Mouse (Mus musculus) midbrain, embryonic 15.5 days (tissue): ENCODE results near the gene H1fx. TPM values are rescaled to one million over a fixed set of nuclear protein-coding genes. Genes with fewer than 3 reads are reported as not detected.

Source experiments
- ATAC-seq: fragments of 200-750 bp; cut with Nextera tagmentation; replicated peaks from 2 replicates; pipeline ENCODE4 v1.8.0; 2017; ENCODE audit warnings: moderate TSS enrichment
- H3K27ac ChIP-seq: fragments of 300-500 bp; sonication (generic); 2 replicates; pipeline ENCODE4 v1.5.1; 2015; ENCODE audit warnings: mild to moderate bottlenecking, inconsistent platforms
- H3K27me3 ChIP-seq: fragments of 300-500 bp; sonication (generic); replicated peaks from 2 replicates; pipeline ENCODE4 v1.6.1; 2015; ENCODE audit warnings: inconsistent platforms
- H3K36me3 ChIP-seq: fragments of 300-500 bp; sonication (generic); replicated peaks from 2 replicates; pipeline ENCODE4 v1.6.1; 2015; ENCODE audit warnings: inconsistent platforms
- H3K4me1 ChIP-seq: fragments of 300-500 bp; sonication (generic); 2 replicates; pipeline ENCODE4 v1.6.1; 2015; ENCODE audit warnings: inconsistent platforms
- H3K4me2 ChIP-seq: fragments of 300-500 bp; sonication (generic); 2 replicates; pipeline ENCODE4 v1.6.1; 2015; ENCODE audit warnings: inconsistent platforms, mild to moderate bottlenecking, moderate library complexity
- H3K4me3 ChIP-seq: fragments of 300-500 bp; sonication (generic); 2 replicates; pipeline ENCODE4 v1.5.1; 2015; ENCODE audit warnings: mild to moderate bottlenecking, inconsistent platforms
- H3K9ac ChIP-seq: fragments of 300-500 bp; sonication (generic); 2 replicates; pipeline ENCODE4 v1.6.1; 2015; ENCODE audit warnings: mild to moderate bottlenecking, inconsistent platforms
- H3K9me3 ChIP-seq: fragments of 300-500 bp; sonication (generic); 2 replicates; pipeline ENCODE4 v1.6.1; 2016; ENCODE audit warnings: inconsistent platforms
- WGBS: fragments of 180-500 bp; shearing (Covaris S2); methylation state at CpG from one replicate; pipeline ENCODE4 v1.1.7; 2015; ENCODE audit warnings: mixed read lengths; 5-methylcytosine and 5-hydroxymethylcytosine counted together
- polyA plus RNA-seq: library from polyadenylated mRNA; unstranded; fragments of >200 nt; fragmentation: Nextera tagmentation; extraction: Ambion mirVana; gene quantifications from 2 replicates; pipeline ENCODE4 v1.2.1, GENCODE M21; 2015

The H1fx gene
- polyA plus RNA-seq, 1 experiment from 2014 or later = 38.7 TPM

GRCm38 (mm10) chr6:87998358-87998757 lies 16.9 kb upstream of the H1fx start:
- ATAC-seq = no peak
- no peak overlapping the region for H3K4me2 ChIP-seq
- peaks cover 13% of the 10 kb centered on the region for H3K4me1 ChIP-seq
- H3K9me3 ChIP-seq = no peaks in the 10 kb centered on the region
- peaks cover 35% of the 10 kb centered on the region for H3K36me3 ChIP-seq
- H3K27ac ChIP-seq = no peak overlapping the region
- no peak overlapping the region for H3K9ac ChIP-seq
- no peaks in the 10 kb centered on the region for H3K27me3 ChIP-seq
- no peak overlapping the region for H3K4me3 ChIP-seq
- whole genome bisulfite sequencing = 83% methylated on average over 4 of the region's 4 CpGs

GRCm38 (mm10) chr6:87997706-87998265 lies 16.3 kb upstream of the H1fx start:
- Histone ChIP-seq H3K4me2 (no peak overlapping the region), H3K27me3 (no peaks in the 10 kb centered on the region), H3K36me3 (peaks cover 30% of the 10 kb centered on the region; the same call in 1 of the 2 replicates), H3K27ac (no peak overlapping the region), H3K9ac (no peak overlapping the region), H3K4me3 (no peak overlapping the region), H3K4me1 (peaks cover 17% of the 10 kb centered on the region), H3K9me3 (no peaks in the 10 kb centered on the region)
- 0 out of 2 replicates have a peak, but pooled peaks have one; percentile 19 for ATAC-seq
- WGBS = 60% methylated on average over 7 of the region's 7 CpGs

GRCm38 (mm10) chr6:87996606-87997005 lies 15.2 kb upstream of the H1fx start:
- 96% methylated on average over 9 of the region's 9 CpGs for WGBS
- no peak overlapping the region for H3K9ac ChIP-seq
- H3K4me1 ChIP-seq = peaks cover 22% of the 10 kb centered on the region
- H3K27me3 ChIP-seq = no peaks in the 10 kb centered on the region
- no peak overlapping the region for H3K27ac ChIP-seq
- no peak overlapping the region for H3K4me2 ChIP-seq
- H3K9me3 ChIP-seq = no peaks in the 10 kb centered on the region
- H3K36me3 ChIP-seq = peaks cover 21% of the 10 kb centered on the region; the same call in 1 of the 2 replicates
- no peak overlapping the region for H3K4me3 ChIP-seq
- ATAC-seq = no peak

DNA sequence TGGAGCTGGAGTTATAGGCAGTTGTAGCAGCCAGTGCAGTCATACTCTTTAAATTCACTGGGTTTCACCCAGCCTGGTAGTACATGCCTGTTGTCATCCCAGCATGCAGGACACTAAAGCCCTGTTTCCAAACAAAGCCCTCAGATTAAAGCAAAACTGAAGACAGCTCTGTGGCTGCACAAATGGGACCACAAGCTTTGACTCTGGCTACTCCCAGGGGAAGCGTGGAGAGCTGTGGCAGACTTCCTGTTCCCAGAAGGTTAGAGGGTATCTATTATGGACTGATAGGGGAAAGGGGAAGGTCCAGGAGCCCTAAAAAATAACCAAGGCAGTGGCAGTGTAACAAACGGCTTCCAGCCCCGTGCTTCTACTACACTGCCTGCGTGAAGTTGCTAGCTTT lies 14.1 kb upstream of the H1fx start:
- no peak overlapping the region for H3K4me3 ChIP-seq
- no peak overlapping the region for H3K4me2 ChIP-seq
- ATAC-seq = no peak
- peaks cover 10% of the 10 kb centered on the region; the same call in 1 of the 2 replicates for H3K36me3 ChIP-seq
- H3K9me3 ChIP-seq = no peaks in the 10 kb centered on the region
- H3K27ac ChIP-seq = 0 out of 2 replicates have a peak overlapping the region, but pooled peaks have one; percentile 14
- H3K27me3 ChIP-seq = no peaks in the 10 kb centered on the region
- peaks cover 22% of the 10 kb centered on the region for H3K4me1 ChIP-seq
- no peak overlapping the region for H3K9ac ChIP-seq
- WGBS = 87% methylated on average over 4 of the region's 4 CpGs

- 3% methylated on average over 18 of the region's 18 CpGs for WGBS
- Histone ChIP-seq H3K9ac (peak overlapping the region; percentile 30; the same call in 1 of the 2 replicates), H3K9me3 (no peaks in the 10 kb centered on the region), H3K36me3 (0 out of 2 replicates have a peak, but pooled peaks cover 3% of the 10 kb centered on the region), H3K27me3 (no peaks in the 10 kb centered on the region), H3K27ac (peak overlapping the region; percentile 76), H3K4me1 (peaks cover 22% of the 10 kb centered on the region), H3K4me2 (peak overlapping the region; percentile 50), H3K4me3 (peak overlapping the region; percentile 27)
- ATAC-seq = peak; percentile 78
These were observed 12.5 kb upstream of the H1fx start for GRCm38 (mm10) chr6:87993790-87994571.

DNA sequence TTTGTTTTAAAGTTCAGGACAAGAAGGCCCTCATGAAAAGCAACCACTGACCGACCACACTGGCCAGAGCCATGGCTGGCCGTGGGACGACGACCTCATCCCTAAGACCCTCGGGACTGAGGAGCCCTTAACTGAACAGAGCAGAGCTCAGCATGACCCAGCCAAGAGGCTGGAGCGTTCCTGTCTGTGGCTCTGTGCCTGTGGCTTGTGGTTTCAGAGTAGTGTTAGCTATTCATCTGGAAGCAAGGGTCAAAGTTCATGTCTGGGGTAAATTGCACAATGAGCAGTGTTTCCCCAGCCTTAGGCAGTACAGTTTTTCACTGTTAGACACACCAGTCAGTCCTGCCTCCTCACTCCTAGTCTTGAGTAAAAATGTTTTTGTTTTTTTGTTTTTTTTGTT lies 11.3 kb upstream of the H1fx start:
- Histone ChIP-seq H3K36me3 (no peaks in the 10 kb centered on the region), H3K4me2 (no peak overlapping the region), H3K4me1 (peaks cover 22% of the 10 kb centered on the region), H3K4me3 (no peak overlapping the region), H3K27me3 (no peaks in the 10 kb centered on the region), H3K9me3 (no peaks in the 10 kb centered on the region), H3K9ac (no peak overlapping the region), H3K27ac (no peak overlapping the region)
- no peak for ATAC-seq
- 18% methylated on average over 6 of the region's 6 CpGs for whole genome bisulfite sequencing

DNA sequence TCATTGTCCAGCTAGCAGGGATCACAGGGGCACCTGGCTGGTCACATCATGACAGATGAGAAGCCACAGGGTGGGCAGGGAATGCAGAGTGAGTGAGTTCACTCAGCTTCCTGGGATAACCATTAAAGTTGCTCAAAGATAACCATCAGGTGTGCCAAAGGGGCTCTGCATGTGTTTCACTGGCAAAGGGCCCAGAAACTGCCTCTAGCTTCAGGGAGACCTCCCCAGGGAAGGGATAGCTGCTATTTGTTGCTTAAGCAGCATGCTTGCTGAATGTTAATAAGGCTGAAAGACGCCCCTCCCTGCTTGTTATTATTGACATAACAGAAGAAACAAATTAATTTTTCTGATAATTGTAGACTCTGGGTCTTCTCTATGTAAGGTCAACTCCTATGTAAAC lies 10.4 kb upstream of the H1fx start:
- no peak overlapping the region for H3K4me2 ChIP-seq
- no peaks in the 10 kb centered on the region for H3K9me3 ChIP-seq
- no peak overlapping the region for H3K27ac ChIP-seq
- ATAC-seq = no peak
- H3K4me3 ChIP-seq = no peak overlapping the region
- no peak overlapping the region for H3K9ac ChIP-seq
- 39% methylated on average over 1 of the region's 1 CpGs for WGBS
- H3K27me3 ChIP-seq = no peaks in the 10 kb centered on the region
- peaks cover 22% of the 10 kb centered on the region for H3K4me1 ChIP-seq
- H3K36me3 ChIP-seq = no peaks in the 10 kb centered on the region

- Histone ChIP-seq H3K27me3 (no peaks in the 10 kb centered on the region), H3K4me1 (peaks cover 22% of the 10 kb centered on the region), H3K36me3 (no peaks in the 10 kb centered on the region), H3K27ac (no peak overlapping the region), H3K9me3 (no peaks in the 10 kb centered on the region), H3K4me3 (no peak overlapping the region), H3K9ac (no peak overlapping the region), H3K4me2 (no peak overlapping the region)
- ATAC-seq = no peak
- 74% methylated on average over 4 of the region's 4 CpGs for WGBS
These were observed 9.8 kb upstream of the H1fx start for GRCm38 (mm10) chr6:87991216-87991615.

DNA sequence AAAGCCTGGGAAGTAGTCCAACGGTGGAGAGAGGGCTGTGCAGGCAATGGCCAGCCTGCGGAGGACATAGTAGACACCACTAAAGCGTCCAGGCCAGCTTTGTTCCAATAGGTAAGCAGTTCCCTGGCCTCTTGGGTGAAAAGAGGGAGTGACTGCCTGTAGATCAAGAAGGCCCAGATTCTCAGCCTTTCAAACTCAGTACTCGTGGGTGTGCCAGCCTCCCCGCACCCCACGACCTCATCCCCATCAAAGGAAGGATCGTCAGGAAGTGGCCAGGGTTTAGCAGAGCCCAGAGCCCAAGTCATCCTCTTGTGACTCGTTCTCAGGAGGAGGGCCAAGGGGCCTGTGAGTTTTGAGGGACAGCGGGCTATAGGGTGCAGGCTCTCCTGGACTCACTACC lies 1.1 kb upstream of the H1fx start:
- peak overlapping the region; percentile 86 for H3K4me2 ChIP-seq
- no peak for ATAC-seq
- H3K9ac ChIP-seq = peak overlapping the region; percentile 92
- no peaks in the 10 kb centered on the region for H3K9me3 ChIP-seq
- H3K4me3 ChIP-seq = peak overlapping the region; percentile 99
- H3K27me3 ChIP-seq = no peaks in the 10 kb centered on the region
- H3K4me1 ChIP-seq = peaks cover 20% of the 10 kb centered on the region
- 68% methylated on average over 9 of the region's 9 CpGs for WGBS
- H3K27ac ChIP-seq = peak overlapping the region; percentile 95
- H3K36me3 ChIP-seq = peaks cover 16% of the 10 kb centered on the region; the same call in 1 of the 2 replicates

GRCm38 (mm10) chr6:87981030-87981485 lies 379 bp downstream of the H1fx start:
- peaks cover 16% of the 10 kb centered on the region; the same call in 1 of the 2 replicates for H3K36me3 ChIP-seq
- H3K27me3 ChIP-seq = no peaks in the 10 kb centered on the region
- H3K4me1 ChIP-seq = peaks cover 20% of the 10 kb centered on the region
- WGBS = under 1% methylated on average over 39 of the region's 56 CpGs
- H3K4me3 ChIP-seq = peak overlapping the region; percentile 99
- ATAC-seq = peak; percentile 69
- H3K4me2 ChIP-seq = peak overlapping the region; percentile 86
- peak overlapping the region; percentile 95 for H3K27ac ChIP-seq
- H3K9me3 ChIP-seq = no peaks in the 10 kb centered on the region
- peak overlapping the region; percentile 92 for H3K9ac ChIP-seq

DNA sequence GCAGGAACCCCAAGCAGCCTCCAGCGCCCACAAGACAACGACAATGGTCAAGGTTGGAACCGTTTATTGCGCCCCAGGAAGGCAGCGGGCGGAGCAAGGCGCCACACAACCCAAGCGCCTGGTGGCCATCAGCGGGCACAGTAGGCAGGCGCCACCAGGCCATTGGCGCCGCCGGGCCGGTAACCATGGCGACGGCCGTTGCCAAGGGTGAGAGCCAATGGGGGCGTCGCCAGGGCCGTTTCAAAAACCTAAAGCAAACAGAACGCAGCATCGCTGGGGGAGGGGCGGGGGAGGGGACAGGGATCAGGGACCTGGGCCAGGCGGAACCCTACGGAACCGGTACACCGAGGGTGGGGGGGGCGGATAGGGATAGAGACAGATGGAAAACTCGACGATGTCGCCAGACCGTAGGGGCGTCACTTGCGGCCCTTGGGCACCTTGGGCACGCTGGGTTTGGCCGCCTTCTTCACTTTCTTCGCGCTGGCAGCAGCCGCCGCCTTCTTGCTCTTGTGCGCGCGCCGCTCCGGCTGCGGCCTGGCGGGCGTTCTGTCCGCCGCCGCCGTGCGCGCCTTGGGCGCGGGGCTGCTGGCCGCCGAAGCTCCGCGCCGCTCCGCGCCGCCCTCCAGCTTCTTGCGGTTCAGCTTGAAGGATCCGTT lies 935 bp downstream of the H1fx start:
- H3K4me1 ChIP-seq = peaks cover 20% of the 10 kb centered on the region
- no peaks in the 10 kb centered on the region for H3K27me3 ChIP-seq
- H3K4me3 ChIP-seq = peak overlapping the region; percentile 99
- peaks cover 16% of the 10 kb centered on the region; the same call in 1 of the 2 replicates for H3K36me3 ChIP-seq
- no peaks in the 10 kb centered on the region for H3K9me3 ChIP-seq
- peak overlapping the region; percentile 86 for H3K4me2 ChIP-seq
- peak overlapping the region; percentile 92 for H3K9ac ChIP-seq
- peak; percentile 91 for ATAC-seq
- H3K27ac ChIP-seq = peak overlapping the region; percentile 95
- under 1% methylated on average over 63 of the region's 66 CpGs for WGBS

DNA sequence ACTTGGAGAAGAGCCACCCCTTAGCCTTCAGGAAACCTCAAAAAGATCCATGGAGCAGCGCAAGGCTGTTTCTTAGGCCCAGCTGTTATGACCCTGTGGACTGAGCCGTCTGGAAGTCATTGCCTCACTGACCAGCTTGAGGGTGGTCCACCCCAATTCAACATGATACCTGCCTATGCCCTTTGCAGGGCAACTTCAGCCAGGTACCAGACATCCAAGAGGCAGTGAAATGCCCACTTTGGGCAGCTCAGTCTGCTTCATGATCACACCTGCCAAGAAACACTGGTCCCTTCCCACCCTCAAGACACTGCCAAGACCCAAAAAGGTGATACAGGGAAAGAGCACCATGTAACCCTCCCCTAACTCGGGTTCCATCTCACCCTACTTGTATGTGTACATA lies 1.7 kb downstream of the H1fx start:
- H3K9me3 ChIP-seq = no peaks in the 10 kb centered on the region
- H3K4me2 ChIP-seq = peak overlapping the region; percentile 86
- peaks cover 10% of the 10 kb centered on the region; the same call in 1 of the 2 replicates for H3K36me3 ChIP-seq
- no peaks in the 10 kb centered on the region for H3K27me3 ChIP-seq
- no peak for ATAC-seq
- H3K4me3 ChIP-seq = peak overlapping the region; percentile 99
- 73% methylated on average over 3 of the region's 3 CpGs for WGBS
- peaks cover 20% of the 10 kb centered on the region for H3K4me1 ChIP-seq
- H3K27ac ChIP-seq = peak overlapping the region; percentile 95
- peak overlapping the region; percentile 92; the same call in 1 of the 2 replicates for H3K9ac ChIP-seq
